Mouse (Mus musculus) liver, embryonic 13.5 days (tissue): ENCODE measurements around the gene Myoz2. TPM values are rescaled to one million over a fixed set of nuclear protein-coding genes. Genes with fewer than 3 reads are reported as not detected.

Experiments used
- ATAC-seq: fragments of 200-750 bp; cut with Nextera tagmentation; 2 replicates; pipeline ENCODE4 v1.8.0; 2017; ENCODE audit warnings: low read depth, mild to moderate bottlenecking, moderate number of reproducible peaks, moderate library complexity
- DNase-seq: peaks from one replicate; pipeline ENCODE4 v3.0.0; 2022
- H3K27ac ChIP-seq: fragments of 300-500 bp; sonication (generic); 2 replicates; pipeline ENCODE4 v1.5.1; 2015; ENCODE audit warnings: moderate library complexity, mild to moderate bottlenecking, inconsistent platforms
- H3K27me3 ChIP-seq: fragments of 300-500 bp; sonication (generic); 2 replicates; pipeline ENCODE4 v1.6.1; 2015; ENCODE audit warnings: mild to moderate bottlenecking, inconsistent platforms
- H3K36me3 ChIP-seq: fragments of 300-500 bp; sonication (generic); 2 replicates; pipeline ENCODE4 v1.6.1; 2015; ENCODE audit warnings: mild to moderate bottlenecking, inconsistent platforms
- H3K4me1 ChIP-seq: fragments of 300-500 bp; sonication (generic); replicated peaks from 2 replicates; pipeline ENCODE4 v1.6.1; 2015; ENCODE audit warnings: inconsistent platforms
- H3K4me2 ChIP-seq: fragments of 300-500 bp; sonication (generic); 2 replicates; pipeline ENCODE4 v1.6.1; 2015; ENCODE audit warnings: inconsistent platforms, mild to moderate bottlenecking, moderate library complexity
- H3K4me3 ChIP-seq: fragments of 300-500 bp; sonication (generic); replicated peaks from 2 replicates; pipeline ENCODE4 v1.5.1; 2015; ENCODE audit warnings: mild to moderate bottlenecking, inconsistent platforms
- H3K9ac ChIP-seq: fragments of 300-500 bp; sonication (generic); 2 replicates; pipeline ENCODE4 v1.6.1; 2015; ENCODE audit warnings: mild to moderate bottlenecking, inconsistent platforms
- H3K9me3 ChIP-seq: fragments of 300-500 bp; sonication (generic); replicated peaks from 2 replicates; pipeline ENCODE4 v1.6.1; 2016; ENCODE audit warnings: inconsistent platforms
- WGBS: fragments of 180-500 bp; shearing (Covaris S2); methylation state at CpG from one replicate; pipeline ENCODE4 v1.1.7; 2015; ENCODE audit not compliant: insufficient replicate concordance; 5-methylcytosine and 5-hydroxymethylcytosine counted together
- polyA plus RNA-seq: library from polyadenylated mRNA; unstranded; fragments of >200 nt; fragmentation: Nextera tagmentation; extraction: Ambion mirVana; gene quantifications from 2 replicates; pipeline ENCODE4 v1.2.1, GENCODE M21; 2015

Myoz2 gene
- polyA plus RNA-seq, 1 experiment from 2014 or later = 0.61 TPM

- WGBS = 73% methylated on average over 2 of the region's 2 CpGs
- Histone ChIP-seq H3K9me3 (no peaks in the 10 kb centered on the region), H3K27me3 (no peaks in the 10 kb centered on the region), H3K4me3 (no peak overlapping the region), H3K4me2 (no peak overlapping the region), H3K4me1 (peaks cover 8% of the 10 kb centered on the region; the same call in 1 of the 2 replicates), H3K9ac (no peak overlapping the region), H3K36me3 (no peaks in the 10 kb centered on the region), H3K27ac (no peak overlapping the region)
- ATAC-seq (no peak), DNase-seq (no peak)
These were observed 27.1 kb upstream of the Myoz2 start for GRCm38 (mm10) chr3:123061931-123062330.

- WGBS = 88% methylated on average over 1 of the region's 1 CpGs
- no peak overlapping the region for H3K4me3 ChIP-seq
- H3K9ac ChIP-seq = no peak overlapping the region
- H3K4me1 ChIP-seq = no peaks in the 10 kb centered on the region
- H3K27ac ChIP-seq = no peak overlapping the region
- no peaks in the 10 kb centered on the region for H3K9me3 ChIP-seq
- H3K4me2 ChIP-seq = no peak overlapping the region
- H3K27me3 ChIP-seq = no peaks in the 10 kb centered on the region
- H3K36me3 ChIP-seq = no peaks in the 10 kb centered on the region
- ATAC-seq (no peak), DNase-seq (no peak)
These were observed 24.0 kb upstream of the Myoz2 start for GRCm38 (mm10) chr3:123058832-123059231.

- no peaks in the 10 kb centered on the region for H3K9me3 ChIP-seq
- H3K9ac ChIP-seq = no peak overlapping the region
- DNase-seq (no peak), ATAC-seq (no peak)
- H3K4me2 ChIP-seq = no peak overlapping the region
- H3K27me3 ChIP-seq = no peaks in the 10 kb centered on the region
- no peaks in the 10 kb centered on the region for H3K36me3 ChIP-seq
- 67% methylated on average over 5 of the region's 5 CpGs for WGBS
- H3K4me1 ChIP-seq = no peaks in the 10 kb centered on the region
- H3K4me3 ChIP-seq = no peak overlapping the region
- no peak overlapping the region for H3K27ac ChIP-seq
These were observed 19.4 kb upstream of the Myoz2 start for GRCm38 (mm10) chr3:123054178-123054577.

DNA sequence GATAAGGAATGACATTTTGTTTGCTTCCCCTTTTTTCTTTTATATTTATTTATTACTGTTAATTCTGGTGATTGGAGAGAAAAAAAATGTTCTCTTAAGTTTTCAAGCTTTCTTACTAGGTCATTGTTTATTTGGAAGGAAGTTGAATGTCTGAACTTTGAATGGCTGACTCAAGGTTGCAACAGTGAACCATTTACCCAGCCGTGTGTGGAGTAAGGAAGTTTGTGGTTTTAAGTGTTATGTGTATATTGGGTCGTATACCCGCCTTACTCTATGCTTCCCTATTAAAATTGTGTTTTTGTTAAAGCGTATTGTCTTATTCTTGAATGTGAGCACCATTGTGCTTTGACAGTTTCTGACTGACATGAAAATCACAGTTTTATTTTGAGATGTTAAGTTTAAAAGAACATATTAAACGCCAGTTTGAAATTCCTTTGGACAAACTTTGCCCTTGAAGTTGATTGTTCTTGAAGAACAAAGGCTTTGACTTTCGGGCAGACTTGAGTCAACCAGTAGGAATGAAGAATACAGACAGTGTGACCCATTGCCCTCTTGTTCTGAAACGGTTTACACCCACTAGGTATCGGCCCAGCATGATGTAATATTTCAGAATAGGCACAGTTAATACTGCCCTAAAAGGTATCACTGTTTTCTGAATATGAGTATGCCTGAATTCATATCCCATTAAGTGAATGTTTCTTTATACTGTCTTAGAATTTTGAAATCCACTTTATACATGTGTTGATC is 18.6 kb upstream of the Myoz2 start:
- Histone ChIP-seq H3K9ac (no peak overlapping the region), H3K27ac (no peak overlapping the region), H3K4me2 (no peak overlapping the region), H3K9me3 (no peaks in the 10 kb centered on the region), H3K4me3 (no peak overlapping the region), H3K36me3 (no peaks in the 10 kb centered on the region), H3K4me1 (no peaks in the 10 kb centered on the region), H3K27me3 (no peaks in the 10 kb centered on the region)
- DNase-seq (no peak), ATAC-seq (no peak)
- 37% methylated on average over 8 of the region's 8 CpGs for WGBS

GRCm38 (mm10) chr3:123042308-123042707 is 7.5 kb upstream of the Myoz2 start:
- H3K9ac ChIP-seq = no peak overlapping the region
- WGBS = 76% methylated on average over 1 of the region's 1 CpGs
- no peak overlapping the region for H3K27ac ChIP-seq
- ATAC-seq (no peak), DNase-seq (no peak)
- no peak overlapping the region for H3K4me2 ChIP-seq
- H3K4me3 ChIP-seq = no peak overlapping the region
- H3K9me3 ChIP-seq = no peaks in the 10 kb centered on the region
- no peaks in the 10 kb centered on the region for H3K27me3 ChIP-seq
- H3K36me3 ChIP-seq = no peaks in the 10 kb centered on the region
- no peaks in the 10 kb centered on the region for H3K4me1 ChIP-seq

DNA sequence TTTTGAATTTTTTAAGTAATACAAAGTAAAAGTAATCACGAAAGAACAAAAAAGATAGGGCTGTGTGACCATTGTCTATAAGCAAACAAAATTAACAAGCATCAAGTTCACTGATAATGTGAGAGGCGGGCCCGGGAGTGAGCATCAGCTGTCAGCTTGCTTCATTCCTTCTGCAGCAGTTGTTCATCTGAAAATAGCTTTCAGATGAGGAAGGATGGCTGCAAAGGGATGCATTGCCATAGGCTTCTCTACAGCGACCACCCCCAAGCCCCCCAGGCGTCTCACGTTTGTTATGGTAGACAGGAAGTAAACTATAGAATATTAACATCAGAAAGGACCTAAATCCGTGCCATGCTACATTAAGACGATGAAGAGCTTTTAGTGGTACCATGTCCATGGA is 1.0 kb downstream of the Myoz2 start:
- Histone ChIP-seq H3K4me2 (no peak overlapping the region), H3K4me1 (no peaks in the 10 kb centered on the region), H3K4me3 (no peak overlapping the region), H3K27me3 (no peaks in the 10 kb centered on the region), H3K27ac (no peak overlapping the region), H3K9me3 (no peaks in the 10 kb centered on the region), H3K9ac (no peak overlapping the region), H3K36me3 (no peaks in the 10 kb centered on the region)
- DNase-seq (no peak), ATAC-seq (no peak)
- 60% methylated on average over 8 of the region's 8 CpGs for WGBS

GRCm38 (mm10) chr3:123025634-123026033 is 9.2 kb downstream of the Myoz2 start:
- 61% methylated on average over 3 of the region's 3 CpGs for WGBS

GRCm38 (mm10) chr3:123024496-123025234 is 10.2 kb downstream of the Myoz2 start:
- DNase-seq (no peak), ATAC-seq (no peak)
- no peaks in the 10 kb centered on the region for H3K9me3 ChIP-seq
- no peak overlapping the region for H3K27ac ChIP-seq
- H3K27me3 ChIP-seq = no peaks in the 10 kb centered on the region
- no peaks in the 10 kb centered on the region for H3K36me3 ChIP-seq
- 54% methylated on average over 9 of the region's 9 CpGs for WGBS
- no peak overlapping the region for H3K9ac ChIP-seq
- no peak overlapping the region for H3K4me2 ChIP-seq
- H3K4me1 ChIP-seq = no peaks in the 10 kb centered on the region
- no peak overlapping the region for H3K4me3 ChIP-seq

More at GRCm38 (mm10) chr3:123025634-123026033, 9.2 kb downstream of the Myoz2 start:
- H3K4me1 ChIP-seq = no peaks in the 10 kb centered on the region
- H3K9ac ChIP-seq = no peak overlapping the region
- H3K27ac ChIP-seq = no peak overlapping the region
- no peak for ATAC-seq
- no peaks in the 10 kb centered on the region for H3K9me3 ChIP-seq
- no peak for DNase-seq
- H3K4me2 ChIP-seq = no peak overlapping the region
- H3K4me3 ChIP-seq = no peak overlapping the region
- no peaks in the 10 kb centered on the region for H3K27me3 ChIP-seq
- no peaks in the 10 kb centered on the region for H3K36me3 ChIP-seq

DNA sequence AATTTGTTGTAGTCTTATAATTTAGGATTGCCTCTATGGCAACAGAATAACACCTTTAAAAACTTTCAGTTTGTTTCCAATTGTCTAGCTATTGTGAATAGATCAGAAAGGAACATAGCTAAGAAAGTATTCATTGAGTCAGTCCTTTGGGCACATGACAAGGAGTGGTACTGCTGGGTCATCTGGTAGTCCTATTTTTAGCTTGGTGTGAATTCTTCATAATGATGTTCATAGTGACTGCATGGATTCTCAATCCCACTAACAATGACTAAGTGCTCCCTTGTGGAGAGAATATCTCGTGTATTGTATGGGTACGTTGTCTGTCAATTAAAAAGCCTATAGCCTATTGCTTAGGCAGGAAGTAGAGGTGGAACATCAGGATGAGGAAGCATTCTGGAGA is 16.0 kb downstream of the Myoz2 start:
- DNase-seq = no peak
- H3K4me1 ChIP-seq = no peaks in the 10 kb centered on the region
- no peaks in the 10 kb centered on the region for H3K27me3 ChIP-seq
- H3K9me3 ChIP-seq = no peaks in the 10 kb centered on the region
- H3K9ac ChIP-seq = no peak overlapping the region
- no peaks in the 10 kb centered on the region for H3K36me3 ChIP-seq
- no peak overlapping the region for H3K4me3 ChIP-seq
- WGBS = 62% methylated on average over 2 of the region's 2 CpGs
- no peak for ATAC-seq
- H3K4me2 ChIP-seq = no peak overlapping the region
- H3K27ac ChIP-seq = no peak overlapping the region

DNA sequence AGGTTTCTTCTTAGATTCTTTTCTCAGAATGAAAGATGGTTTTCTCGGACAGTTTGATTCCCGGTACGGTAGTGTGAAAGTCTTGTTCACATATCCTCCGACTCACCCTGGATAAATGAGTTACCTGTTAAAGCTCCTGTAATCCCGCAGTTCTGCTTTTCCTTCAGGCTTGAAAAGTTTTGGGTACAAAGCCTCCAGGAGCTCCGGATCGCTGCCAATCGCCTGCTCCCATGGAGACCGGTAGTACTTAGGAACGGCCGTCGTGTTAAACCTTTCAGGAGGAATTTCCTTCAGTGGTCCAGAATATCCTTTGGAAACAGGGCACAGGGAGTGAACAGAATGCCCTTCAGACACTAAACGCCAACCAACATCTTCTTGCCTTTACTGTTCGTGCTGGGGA is 21.3 kb downstream of the Myoz2 start:
- Histone ChIP-seq H3K4me2 (no peak overlapping the region), H3K4me1 (no peaks in the 10 kb centered on the region), H3K9ac (no peak overlapping the region), H3K36me3 (no peaks in the 10 kb centered on the region), H3K27ac (no peak overlapping the region), H3K9me3 (no peaks in the 10 kb centered on the region), H3K4me3 (no peak overlapping the region), H3K27me3 (no peaks in the 10 kb centered on the region)
- no peak for DNase-seq
- ATAC-seq = no peak
- 82% methylated on average over 14 of the region's 14 CpGs for WGBS

GRCm38 (mm10) chr3:123009417-123009816 is 25.4 kb downstream of the Myoz2 start:
- ATAC-seq (no peak), DNase-seq (no peak)
- WGBS = 33% methylated on average over 6 of the region's 6 CpGs
- Histone ChIP-seq H3K36me3 (no peaks in the 10 kb centered on the region), H3K9me3 (no peaks in the 10 kb centered on the region), H3K4me1 (no peaks in the 10 kb centered on the region), H3K4me3 (no peak overlapping the region), H3K27me3 (no peaks in the 10 kb centered on the region), H3K27ac (no peak overlapping the region), H3K9ac (no peak overlapping the region), H3K4me2 (no peak overlapping the region)

DNA sequence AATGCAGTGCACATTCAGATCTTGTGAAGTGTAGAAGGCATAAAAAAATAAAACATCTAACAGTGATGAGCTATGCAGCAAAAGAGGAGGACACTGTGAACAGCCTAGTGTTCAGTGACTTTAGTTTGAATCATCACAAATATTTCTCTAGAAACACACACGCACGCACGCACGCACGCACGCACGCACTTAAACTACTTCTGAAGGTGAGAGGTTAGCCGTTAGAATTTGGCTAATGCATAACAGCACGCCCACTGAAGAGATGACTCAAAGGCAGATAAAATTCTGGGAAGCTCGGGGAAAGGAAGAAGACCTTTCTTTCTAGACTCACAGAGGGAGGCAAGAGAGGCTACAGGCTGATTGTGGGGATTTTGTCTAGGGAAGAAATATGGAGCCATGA is 27.4 kb downstream of the Myoz2 start:
- Histone ChIP-seq H3K9me3 (no peaks in the 10 kb centered on the region), H3K4me1 (no peaks in the 10 kb centered on the region), H3K36me3 (no peaks in the 10 kb centered on the region), H3K4me2 (no peak overlapping the region), H3K27ac (no peak overlapping the region), H3K9ac (no peak overlapping the region), H3K4me3 (no peak overlapping the region), H3K27me3 (no peaks in the 10 kb centered on the region)
- WGBS = 71% methylated on average over 10 of the region's 10 CpGs
- DNase-seq = no peak
- no peak for ATAC-seq
